Mouse (Mus musculus) adrenal gland, postnatal 25 days (tissue): ENCODE measurements around the gene Qsox1. TPM values are rescaled to one million over a fixed set of nuclear protein-coding genes. Genes with fewer than 3 reads are reported as not detected.

Experiments
- DNase-seq: peaks from one replicate; pipeline ENCODE4 v3.0.0; 2021; ENCODE audit warnings: mixed read lengths
- total RNA-seq: library from RNA; stranded (reverse); gene quantifications from 2 replicates; pipeline ENCODE4 v1.2.3, GENCODE M21; 2021

Qsox1 gene
- total RNA-seq, 1 experiment from 2014 or later = 48.8 TPM

DNA sequence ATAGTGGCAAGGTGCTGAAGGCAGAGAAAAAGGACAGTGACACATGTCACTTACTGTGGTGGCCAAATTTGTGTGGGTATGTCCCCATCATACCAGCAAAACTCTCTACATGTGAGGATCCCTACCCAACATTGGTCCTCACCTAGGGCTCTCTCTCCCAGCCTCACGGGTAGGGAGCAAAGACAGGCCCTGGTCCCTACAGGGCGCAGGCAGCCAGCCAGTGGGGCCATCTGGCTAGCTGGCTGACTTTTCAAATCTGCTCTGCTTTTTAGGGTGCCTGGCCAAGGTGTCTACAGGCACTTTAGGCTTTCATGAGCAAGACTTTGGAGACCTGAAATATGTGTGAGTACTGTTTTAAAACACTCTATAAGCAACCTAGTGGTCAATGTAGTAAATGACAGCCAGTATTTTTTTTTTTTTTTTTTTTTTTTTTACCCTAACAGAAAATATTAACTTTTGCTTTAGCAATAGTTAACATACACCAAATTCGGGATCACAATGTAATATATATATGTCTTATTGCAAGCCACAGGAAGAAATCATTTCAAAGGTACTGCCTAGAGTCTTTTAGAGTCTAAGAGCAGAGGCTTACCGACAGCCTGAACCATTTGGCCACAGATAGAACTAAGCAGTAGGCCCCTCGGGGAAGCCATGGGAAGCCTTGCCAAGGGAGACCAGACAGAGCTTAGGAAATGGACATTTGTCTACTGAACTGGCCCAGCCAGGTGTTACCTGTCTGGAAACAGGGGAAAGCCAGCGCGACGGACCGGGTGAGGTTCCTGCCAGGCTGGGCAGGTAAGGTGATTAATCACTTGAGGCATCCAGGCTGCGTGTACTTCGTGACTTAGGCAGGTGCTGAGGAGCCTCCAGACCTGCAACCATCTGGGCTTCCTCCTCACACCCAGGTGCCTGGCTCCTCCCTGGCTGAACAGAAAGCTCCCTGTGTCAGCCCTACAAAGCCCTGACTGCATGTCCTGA is 11.4 kb downstream of the Qsox1 start:
- no peak for DNase-seq

DNA sequence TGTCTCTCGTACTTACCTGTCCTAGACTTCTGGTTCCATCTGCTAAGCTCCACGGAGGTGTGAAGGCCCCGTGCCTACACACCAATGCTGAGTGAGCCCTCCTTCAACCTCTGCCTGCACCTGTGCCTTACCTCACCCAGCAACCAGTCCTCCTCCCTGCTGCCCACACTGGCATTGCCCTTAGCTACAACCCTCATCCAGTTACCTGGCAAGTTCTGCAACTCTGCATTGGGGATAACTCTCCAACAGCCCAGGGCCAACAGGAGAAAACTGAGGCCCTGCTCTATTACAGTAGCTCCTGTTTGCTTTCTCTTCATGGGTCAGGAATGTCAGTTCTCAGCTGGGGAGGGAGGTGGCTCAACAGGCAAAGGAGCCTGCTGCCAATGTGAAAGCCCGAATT is 14.7 kb downstream of the Qsox1 start:
- DNase-seq = no peak

GRCm38 (mm10) chr1:155797425-155797824 is 15.3 kb downstream of the Qsox1 start:
- DNase-seq = no peak

DNA sequence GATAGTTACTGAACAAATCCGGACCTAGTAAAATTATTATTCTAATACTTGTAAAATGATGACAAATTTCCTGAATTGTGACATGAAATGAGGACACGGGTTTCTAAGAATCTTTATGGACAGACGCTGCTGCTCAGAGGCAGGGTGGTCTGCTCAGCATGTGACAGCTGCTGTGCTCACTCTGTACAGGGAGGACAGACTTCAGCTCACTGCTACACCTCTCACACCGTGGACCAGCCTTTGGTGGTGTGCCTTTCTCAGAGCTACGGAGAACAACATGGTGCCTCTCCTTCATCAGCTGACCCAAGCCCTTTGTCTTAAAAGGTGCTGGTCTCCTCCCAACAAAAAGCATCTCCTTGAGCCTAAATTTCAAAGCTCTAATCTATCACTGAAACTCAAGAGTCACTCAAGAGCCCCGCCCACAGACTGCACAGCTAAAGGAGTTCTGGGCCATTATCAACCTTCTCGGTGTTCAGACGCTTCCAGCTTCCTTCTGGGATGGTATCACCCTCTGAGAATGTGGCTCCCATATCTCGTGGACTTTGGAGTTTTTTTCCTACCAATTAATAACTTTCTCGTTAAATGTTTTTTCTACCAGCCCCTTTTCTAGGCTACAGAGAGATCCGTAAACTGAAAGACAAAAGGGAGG is 15.8 kb downstream of the Qsox1 start:
- DNase-seq = no peak

DNA sequence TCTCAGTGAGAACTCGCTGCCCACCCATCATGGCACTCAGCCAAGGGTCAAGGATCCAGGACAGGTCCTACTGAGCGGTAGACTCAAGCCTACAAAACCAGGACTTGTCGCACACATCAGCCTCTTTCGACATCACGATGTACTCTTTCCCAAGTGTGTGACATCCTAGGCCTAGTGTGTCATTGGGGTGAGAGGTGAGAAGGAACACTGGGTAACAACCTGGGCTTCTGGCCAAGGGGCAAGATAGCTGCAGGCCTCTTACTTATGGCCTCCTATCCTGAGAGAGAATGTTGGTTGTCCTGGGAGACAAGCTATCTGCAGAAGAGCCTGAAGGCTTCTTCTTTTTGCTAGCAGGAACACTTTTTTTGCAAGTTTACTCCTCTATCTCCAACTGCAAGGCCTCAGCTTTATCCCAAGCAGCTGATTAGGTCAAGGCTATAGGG is 16.9 kb downstream of the Qsox1 start:
- DNase-seq = peak; percentile 40

DNA sequence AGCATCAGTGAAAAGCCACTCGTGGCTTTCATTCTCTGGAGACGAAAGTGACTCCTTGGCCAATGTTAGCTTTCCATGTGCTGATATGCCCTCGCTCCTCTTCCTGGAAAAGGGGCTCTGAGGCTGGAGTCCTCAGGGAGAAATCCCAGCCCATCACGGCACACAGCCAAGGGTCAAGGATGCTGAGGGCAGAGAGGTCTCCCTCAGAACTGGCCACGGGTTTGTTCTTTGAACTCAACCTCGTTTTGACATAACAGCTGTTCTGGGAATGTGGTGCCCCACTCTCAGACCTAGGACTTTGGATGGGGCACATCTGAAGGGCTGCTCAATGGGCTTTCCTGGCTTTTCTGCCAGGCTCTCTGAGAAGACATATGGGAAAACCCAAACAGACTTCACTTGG is 17.8 kb downstream of the Qsox1 start:
- DNase-seq = no peak

GRCm38 (mm10) chr1:155791919-155792318 is 20.8 kb downstream of the Qsox1 start:
- DNase-seq = no peak

- no peak for DNase-seq
Observed at GRCm38 (mm10) chr1:155790111-155790974, 22.3 kb downstream of the Qsox1 start.

- peak; percentile 56 for DNase-seq
Observed at GRCm38 (mm10) chr1:155785886-155786285, 26.8 kb downstream of the Qsox1 start.

DNA sequence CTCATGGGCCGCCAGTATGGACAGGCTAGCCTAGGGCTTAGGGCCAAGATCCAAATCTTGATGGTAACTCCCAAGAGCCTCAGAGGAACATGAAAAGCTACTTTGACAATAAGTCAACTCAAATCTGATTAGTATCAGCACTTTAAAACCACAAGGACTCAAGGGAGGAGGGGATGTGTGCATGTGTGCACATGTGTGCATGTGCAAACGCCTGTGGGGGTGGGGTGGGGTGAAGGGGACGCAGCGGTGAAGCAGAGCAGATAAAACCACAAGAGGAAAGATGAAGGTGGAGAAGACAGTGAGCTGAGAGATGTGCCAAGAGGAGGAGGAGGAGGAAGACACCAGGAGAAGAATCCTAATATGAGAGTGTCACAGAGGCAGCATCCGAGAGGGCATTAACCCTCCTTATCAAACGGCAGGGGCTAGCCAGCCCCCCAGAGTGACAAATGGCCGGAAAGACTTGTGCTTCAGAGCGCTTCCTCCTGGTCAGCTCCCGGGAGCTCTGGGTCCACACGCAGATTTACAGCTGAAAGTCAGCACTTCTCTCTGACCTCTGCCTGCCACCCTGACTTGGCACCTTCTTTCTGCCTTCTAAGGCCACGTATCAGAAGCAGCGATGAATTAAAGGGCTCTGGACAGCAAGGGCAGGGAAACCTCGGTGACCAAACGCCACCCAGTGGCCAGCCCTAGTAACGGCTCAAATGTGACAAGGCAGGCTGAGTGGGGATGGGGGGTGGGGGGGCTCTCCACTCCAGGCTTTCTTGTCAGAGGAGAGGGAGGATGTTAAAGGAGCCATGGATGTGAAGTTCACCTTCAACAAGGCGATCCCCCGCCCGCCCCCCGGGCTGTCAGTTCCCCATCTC is 28.1 kb downstream of the Qsox1 start:
- peak; percentile 61 for DNase-seq

GRCm38 (mm10) chr1:155782382-155782781 is 30.3 kb downstream of the Qsox1 start:
- no peak for DNase-seq

GRCm38 (mm10) chr1:155777641-155778625 is 34.8 kb downstream of the Qsox1 start:
- no peak for DNase-seq

DNA sequence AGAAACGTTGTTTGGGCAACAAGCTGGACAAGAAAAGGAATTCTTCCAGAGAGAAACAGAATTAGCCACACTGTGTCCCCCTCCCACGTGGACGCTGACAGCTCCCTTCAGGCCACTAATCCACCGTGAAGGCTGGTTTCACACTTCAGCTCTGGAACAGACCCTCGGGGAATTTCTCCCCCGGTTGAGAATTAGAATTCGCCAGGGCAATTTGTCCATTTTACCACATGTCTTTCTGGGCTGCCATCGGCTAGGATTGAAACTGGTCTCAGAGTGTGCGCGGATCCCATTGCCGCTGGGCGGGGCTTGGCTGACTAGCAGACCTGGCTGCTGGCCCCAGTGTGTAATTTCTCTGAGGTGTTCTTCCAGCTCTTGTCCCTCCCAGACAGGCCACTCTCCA is 53.5 kb downstream of the Qsox1 start:
- no peak for DNase-seq

GRCm38 (mm10) chr1:155758711-155759110 is 54.0 kb downstream of the Qsox1 start:
- no peak for DNase-seq

DNA sequence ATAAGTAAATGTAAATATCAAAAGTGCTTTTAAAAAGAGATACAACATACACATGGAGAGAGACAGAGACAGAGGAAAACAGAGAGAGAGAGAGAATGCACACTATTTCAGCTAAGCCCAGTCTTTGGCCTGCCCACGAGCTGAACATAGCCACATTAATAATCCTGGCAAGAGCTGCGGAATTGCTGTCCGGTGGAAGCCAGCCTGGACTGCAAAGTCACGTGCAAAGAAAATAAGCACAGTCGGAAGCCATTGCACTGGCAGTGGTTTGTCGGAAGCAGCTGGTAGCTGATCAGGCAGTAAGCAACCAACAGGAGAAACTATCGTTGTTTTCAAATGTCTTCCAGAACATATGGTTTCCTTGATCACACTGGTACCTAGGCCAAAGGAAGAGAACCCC is 55.1 kb downstream of the Qsox1 start:
- DNase-seq = no peak

DNA sequence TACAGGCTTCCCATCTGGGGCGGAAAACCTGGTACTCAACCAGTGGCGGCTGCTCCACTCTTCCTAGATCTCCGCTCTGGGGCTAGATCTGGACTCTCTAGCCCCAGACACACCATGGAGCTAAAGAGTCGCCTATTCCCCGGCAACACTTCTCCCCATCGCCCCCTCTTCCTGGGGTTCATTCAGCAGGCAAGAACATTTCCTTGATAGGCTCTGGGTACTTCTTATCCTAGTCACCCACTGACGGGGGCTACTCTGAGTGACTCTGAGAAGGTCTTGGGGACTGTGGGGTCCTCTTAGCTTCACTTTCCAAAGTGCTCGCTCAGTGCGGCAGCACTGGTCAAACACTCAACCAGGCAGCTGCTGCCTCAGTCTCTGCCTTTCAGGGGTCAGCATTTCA is 59.3 kb downstream of the Qsox1 start:
- no peak for DNase-seq

DNA sequence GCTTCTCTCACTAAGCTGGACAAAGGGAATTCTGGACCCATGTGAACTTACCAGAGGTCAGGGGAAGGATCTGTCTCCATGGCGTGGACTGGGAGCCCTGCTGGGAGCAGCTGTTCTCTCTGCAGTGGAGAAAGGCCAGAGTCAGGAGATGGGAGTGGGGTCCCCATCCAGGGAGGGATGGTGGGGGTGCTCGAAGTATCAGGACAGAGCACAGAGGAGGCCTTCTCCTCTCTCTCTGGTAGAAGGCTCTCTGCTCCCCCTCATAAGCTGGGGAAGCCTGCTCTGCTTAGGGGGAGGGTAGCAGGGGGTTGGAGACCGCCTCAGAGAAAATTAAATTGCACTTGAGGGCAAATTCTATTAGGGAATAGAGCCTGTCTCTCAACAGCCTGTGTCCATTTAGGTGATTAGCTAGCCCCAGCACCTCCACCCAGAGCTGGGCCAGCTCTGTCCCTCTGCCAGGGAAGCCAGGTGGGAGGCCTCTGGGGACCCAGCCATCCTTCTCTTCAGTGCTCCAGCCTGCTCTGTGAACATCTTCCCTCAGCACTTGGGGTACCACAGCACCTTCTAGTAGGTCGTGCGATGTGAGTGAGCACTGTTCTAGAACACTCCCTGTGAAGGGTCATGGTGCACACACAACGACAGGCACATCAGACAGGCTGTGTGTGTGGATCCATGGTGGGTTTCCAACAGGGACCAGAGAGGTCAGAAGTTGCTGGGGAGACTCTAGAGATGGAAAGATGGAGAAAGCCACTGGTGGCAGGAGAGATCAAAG is 61.0 kb downstream of the Qsox1 start, which contains the start of gene Lhx4:
Lhx4 (minus strand) TSS at position 201 of the 772 bp plus-strand sequence.
- no peak for DNase-seq

DNA sequence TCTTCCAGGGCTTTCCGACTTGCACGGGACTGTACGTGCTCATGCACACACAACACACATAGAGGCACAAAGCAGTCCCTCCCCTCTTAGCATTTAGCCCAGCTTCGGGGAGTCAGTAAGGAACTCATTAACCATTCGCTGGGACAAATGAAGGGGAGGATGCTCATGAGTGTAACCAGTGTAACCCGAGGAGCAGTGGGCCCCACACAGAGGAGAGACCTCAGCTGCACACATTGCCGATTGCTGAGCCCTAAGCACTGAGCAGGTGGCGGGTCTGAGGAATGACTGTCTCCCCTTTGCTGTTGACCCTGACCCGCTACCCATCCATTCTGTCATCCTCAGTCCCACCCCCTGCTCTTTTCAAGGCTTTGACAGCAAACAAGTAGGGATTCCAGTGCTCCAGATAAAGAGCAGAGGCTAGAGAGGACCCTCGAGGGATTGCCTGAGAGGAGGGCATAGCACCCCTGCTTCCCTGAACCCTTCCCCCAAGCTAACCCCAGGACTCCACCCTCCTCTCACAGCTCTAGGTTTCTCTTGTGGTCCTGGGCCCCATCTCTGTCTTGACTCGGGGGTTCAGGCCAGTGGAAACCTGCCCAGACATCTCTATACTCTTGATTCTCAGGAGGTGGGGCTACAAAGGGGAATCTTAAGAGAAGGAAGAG is 62.0 kb downstream of the Qsox1 start:
- no peak for DNase-seq

GRCm38 (mm10) chr1:155747911-155748310 is 64.8 kb downstream of the Qsox1 start:
- no peak for DNase-seq
